Mouse (Mus musculus) hindbrain, postnatal 0 days (tissue): ENCODE data around the gene Ap1g1. TPM values are rescaled to one million over a fixed set of nuclear protein-coding genes. Genes with fewer than 3 reads are reported as not detected.

Source experiments
- ATAC-seq: fragments of 200-750 bp; cut with Nextera tagmentation; 2 replicates; pipeline ENCODE4 v1.8.0; 2017; ENCODE audit warnings: mild to moderate bottlenecking, moderate TSS enrichment, moderate library complexity
- DNase-seq: peaks from one replicate; pipeline ENCODE4 v3.0.0-alpha.2; 2015; ENCODE audit warnings: low spot score
- H3K27ac ChIP-seq: fragments of 300-500 bp; sonication (generic); 2 replicates; pipeline ENCODE4 v1.5.1; 2014; ENCODE audit warnings: mild to moderate bottlenecking
- H3K27me3 ChIP-seq: fragments of 300-500 bp; sonication (generic); 2 replicates; pipeline ENCODE4 v1.6.1; 2014; ENCODE audit warnings: low read length, mixed read lengths; ENCODE audit not compliant: insufficient read depth
- H3K36me3 ChIP-seq: fragments of 300-500 bp; sonication (generic); 2 replicates; pipeline ENCODE4 v1.6.1; 2014; ENCODE audit warnings: low read length, mixed read lengths; ENCODE audit not compliant: insufficient read depth
- H3K4me1 ChIP-seq: fragments of 300-500 bp; sonication (generic); 2 replicates; pipeline ENCODE4 v1.6.1; 2014; ENCODE audit warnings: antibody characterized with exemption, low read length, mixed read lengths; ENCODE audit not compliant: insufficient read depth
- H3K4me2 ChIP-seq: fragments of 300-500 bp; sonication (generic); 2 replicates; pipeline ENCODE4 v1.6.1; 2014; ENCODE audit warnings: low read depth, mild to moderate bottlenecking, low read length, moderate library complexity, mixed read lengths
- H3K4me3 ChIP-seq: fragments of 300-500 bp; sonication (generic); 2 replicates; pipeline ENCODE4 v1.5.1; 2014; ENCODE audit warnings: low read length
- H3K9ac ChIP-seq: fragments of 300-500 bp; sonication (generic); replicated peaks from 2 replicates; pipeline ENCODE4 v1.6.1; 2014; ENCODE audit warnings: mild to moderate bottlenecking, low read length, moderate library complexity, mixed read lengths
- H3K9me3 ChIP-seq: fragments of 300-500 bp; sonication (generic); 2 replicates; pipeline ENCODE4 v1.6.1; 2016; ENCODE audit warnings: low read length, mixed read lengths
- CTCF ChIP-seq: IDR thresholded peaks from 2 replicates; pipeline ENCODE4 v1.5.1; 2016; ENCODE audit warnings: antibody characterized with exemption, control low read depth, low read depth
- WGBS: fragments of 180-500 bp; shearing (Covaris S2); extraction: QIAGEN DNeasy Blood & Tissue Kit; methylation state at CpG from one replicate; pipeline ENCODE4 v1.1.7; 2014; 5-methylcytosine and 5-hydroxymethylcytosine counted together
- polyA plus RNA-seq: library from polyadenylated mRNA; unstranded; fragments of >200 nt; fragmentation: Nextera tagmentation; extraction: Ambion mirVana; gene quantifications from 2 replicates; pipeline ENCODE4 v1.2.1, GENCODE M21; 2015
- total RNA-seq: library from RNA; depleted of rRNA; stranded (reverse); fragments of >200 nt; gene quantifications from 2 replicates; pipeline ENCODE4 v1.2.3, GENCODE M21; 2014

The Ap1g1 gene
- total and polyA plus RNA-seq, 2 experiments from 2014 or later: 34.0 to 67.9 TPM

DNA sequence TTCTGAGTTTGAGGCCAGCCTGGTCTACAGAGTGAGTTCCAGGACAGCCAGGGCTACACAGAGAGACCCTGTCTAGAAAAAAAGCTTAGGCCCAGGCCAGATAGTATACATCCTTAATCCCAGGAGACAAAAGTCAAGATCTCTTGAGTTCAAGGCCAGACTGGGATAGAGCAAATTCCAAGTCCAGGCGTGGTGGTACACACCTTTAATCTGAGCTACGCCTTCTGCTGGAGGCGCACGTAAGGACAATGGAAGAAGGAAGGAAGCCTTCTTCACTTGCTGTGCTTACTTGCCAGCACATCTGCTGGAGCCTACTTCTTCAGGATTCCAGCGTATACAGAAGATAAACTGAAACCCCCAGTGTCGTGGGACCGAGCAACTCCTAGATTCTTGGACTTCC lies 18.9 kb upstream of the Ap1g1 start:
- no peak for DNase-seq
- Histone ChIP-seq H3K9me3 (0 out of 2 replicates have a peak, but pooled peaks cover 2% of the 10 kb centered on the region), H3K4me3 (no peak overlapping the region), H3K36me3 (no peaks in the 10 kb centered on the region), H3K4me1 (no peaks in the 10 kb centered on the region), H3K27me3 (no peaks in the 10 kb centered on the region), H3K4me2 (no peak overlapping the region), H3K9ac (no peak overlapping the region), H3K27ac (no peak overlapping the region)
- ATAC-seq: no peak
- TF ChIP-seq CTCF: no peak
- WGBS: 93% methylated on average over 7 of the region's 7 CpGs

DNA sequence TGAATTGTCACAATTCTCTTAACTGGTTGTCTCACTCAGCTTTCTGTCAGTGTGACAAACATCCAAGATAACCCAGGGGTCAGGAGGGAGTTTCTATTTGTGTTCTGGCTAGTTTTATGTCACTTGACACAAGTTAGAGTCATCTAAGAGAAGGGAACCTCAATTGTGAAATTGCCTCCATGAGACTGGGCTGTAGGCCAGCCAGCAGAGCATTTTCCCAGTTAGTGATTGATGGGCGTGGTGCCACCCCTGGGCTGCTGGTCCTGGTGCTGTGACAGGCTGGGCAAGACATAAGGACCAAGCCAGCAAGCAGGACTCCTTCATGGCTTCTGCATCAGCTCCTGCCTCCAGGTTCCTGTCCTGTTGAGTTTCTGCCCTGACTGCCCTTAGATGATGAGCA lies 18.1 kb upstream of the Ap1g1 start:
- no peak for ATAC-seq
- no peak overlapping the region for H3K9ac ChIP-seq
- no peaks in the 10 kb centered on the region for H3K36me3 ChIP-seq
- 0 out of 2 replicates have a peak, but pooled peaks cover 2% of the 10 kb centered on the region for H3K9me3 ChIP-seq
- no peak overlapping the region for H3K4me3 ChIP-seq
- H3K27ac ChIP-seq: no peak overlapping the region
- H3K27me3 ChIP-seq: no peaks in the 10 kb centered on the region
- DNase-seq: no peak
- no peak overlapping the region for H3K4me2 ChIP-seq
- no peak for TF ChIP-seq CTCF
- 55% methylated on average over 1 of the region's 1 CpGs for WGBS
- H3K4me1 ChIP-seq: no peaks in the 10 kb centered on the region

DNA sequence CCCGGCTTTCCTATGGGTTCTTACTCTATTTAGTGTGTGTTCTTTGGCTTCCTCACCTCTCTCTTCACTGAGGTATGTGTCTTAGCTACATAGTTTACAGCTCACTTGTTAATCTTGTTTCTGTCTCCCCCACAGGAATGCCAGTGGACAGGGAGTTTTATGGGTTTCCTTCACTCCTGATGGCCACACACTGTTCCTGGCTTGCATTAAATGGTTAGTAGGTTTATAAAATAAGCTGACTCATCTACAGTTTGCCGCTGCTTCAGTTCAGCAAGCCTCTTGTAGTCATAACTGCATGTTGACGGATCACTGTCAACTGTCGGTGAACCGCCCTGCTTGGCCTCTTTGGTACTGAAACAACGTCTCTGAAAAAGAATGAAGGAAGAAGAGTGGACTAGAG lies 14.3 kb upstream of the Ap1g1 start:
- Histone ChIP-seq H3K9ac (no peak overlapping the region), H3K27me3 (no peaks in the 10 kb centered on the region), H3K27ac (no peak overlapping the region), H3K4me1 (no peaks in the 10 kb centered on the region), H3K4me3 (no peak overlapping the region), H3K9me3 (0 out of 2 replicates have a peak, but pooled peaks cover 2% of the 10 kb centered on the region), H3K36me3 (no peaks in the 10 kb centered on the region), H3K4me2 (no peak overlapping the region)
- WGBS: 88% methylated on average over 6 of the region's 6 CpGs
- TF ChIP-seq CTCF: no peak
- ATAC-seq: no peak
- no peak for DNase-seq

DNA sequence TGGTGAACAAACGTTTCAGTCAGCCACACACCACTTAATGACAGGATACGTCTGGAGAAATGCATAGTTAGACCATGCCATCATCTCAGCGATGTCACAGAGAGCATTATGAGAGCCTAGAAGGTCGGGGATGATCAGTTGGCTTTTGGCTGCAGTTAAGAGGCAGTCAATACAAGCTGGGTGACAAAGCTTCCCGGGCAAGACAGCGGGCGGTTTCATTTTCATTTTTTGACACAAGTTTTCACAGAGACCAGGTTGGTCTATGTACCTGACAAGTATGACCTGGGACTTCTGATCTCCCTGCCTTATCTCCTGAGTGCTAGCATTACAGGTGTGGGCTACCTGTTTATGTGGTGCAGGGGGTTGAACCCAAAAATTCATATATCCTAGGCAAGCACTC lies 12.3 kb upstream of the Ap1g1 start:
- ATAC-seq (no peak), DNase-seq (no peak)
- H3K9ac ChIP-seq: no peak overlapping the region
- H3K9me3 ChIP-seq: 0 out of 2 replicates have a peak, but pooled peaks cover 2% of the 10 kb centered on the region
- H3K27me3 ChIP-seq: no peaks in the 10 kb centered on the region
- H3K27ac ChIP-seq: no peak overlapping the region
- H3K4me2 ChIP-seq: no peak overlapping the region
- 80% methylated on average over 7 of the region's 7 CpGs for WGBS
- no peak for TF ChIP-seq CTCF
- no peak overlapping the region for H3K4me3 ChIP-seq
- no peaks in the 10 kb centered on the region for H3K4me1 ChIP-seq
- no peaks in the 10 kb centered on the region for H3K36me3 ChIP-seq

DNA sequence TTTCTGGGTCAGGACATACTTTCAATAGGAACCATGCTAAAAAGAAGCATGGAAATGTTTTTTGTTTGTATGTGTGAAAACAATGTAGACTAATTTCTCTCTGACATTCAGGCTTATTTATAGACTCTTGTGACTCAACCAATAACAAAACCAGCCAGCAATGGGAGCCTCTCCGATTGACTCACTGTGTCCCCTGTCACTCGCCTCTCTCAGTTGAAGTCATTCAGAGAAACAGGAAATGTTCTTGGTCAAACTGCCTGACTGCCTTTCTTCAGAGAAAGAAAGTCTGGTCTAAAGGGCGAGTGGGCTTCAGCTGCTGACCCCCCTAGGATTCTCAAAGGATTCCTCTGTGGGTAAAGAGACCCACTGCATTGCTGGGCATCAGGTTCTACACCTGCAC lies 5.2 kb upstream of the Ap1g1 start:
- H3K4me2 ChIP-seq: no peak overlapping the region
- WGBS: 49% methylated on average over 3 of the region's 3 CpGs
- no peaks in the 10 kb centered on the region for H3K36me3 ChIP-seq
- H3K27ac ChIP-seq: no peak overlapping the region
- no peaks in the 10 kb centered on the region for H3K4me1 ChIP-seq
- H3K9ac ChIP-seq: no peak overlapping the region
- no peak overlapping the region for H3K4me3 ChIP-seq
- TF ChIP-seq CTCF: no peak
- DNase-seq (no peak), ATAC-seq (no peak)
- H3K27me3 ChIP-seq: no peaks in the 10 kb centered on the region
- H3K9me3 ChIP-seq: no peaks in the 10 kb centered on the region

DNA sequence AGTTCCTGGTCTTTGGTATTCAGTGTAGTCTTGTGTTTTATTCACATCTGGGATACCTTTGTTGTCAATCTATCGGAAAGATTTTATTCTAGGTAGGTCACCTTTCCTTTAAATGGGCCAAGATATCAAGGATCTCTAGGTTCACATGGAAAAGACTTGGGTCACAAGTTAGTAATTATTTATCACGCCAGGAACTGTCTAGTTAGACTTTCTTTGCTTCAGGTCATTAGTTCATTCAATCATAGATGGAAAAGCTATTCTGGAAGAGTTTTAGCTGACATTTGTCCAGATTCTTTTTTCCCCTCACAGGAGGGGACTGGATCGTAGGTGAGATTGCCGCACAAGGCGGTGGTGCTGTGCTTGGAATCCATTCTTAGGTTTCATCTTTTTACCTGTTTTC lies 503 bp upstream of the Ap1g1 start:
- H3K27me3 ChIP-seq: no peaks in the 10 kb centered on the region
- H3K4me3 ChIP-seq: peak overlapping the region; percentile 96
- DNase-seq (no peak), ATAC-seq (no peak)
- peak overlapping the region; percentile 96 for H3K4me2 ChIP-seq
- 26% methylated on average over 5 of the region's 5 CpGs for WGBS
- H3K36me3 ChIP-seq: no peaks in the 10 kb centered on the region
- H3K27ac ChIP-seq: peak overlapping the region; percentile 41
- peak overlapping the region; percentile 94; the same call in 1 of the 2 replicates for H3K9ac ChIP-seq
- H3K9me3 ChIP-seq: no peaks in the 10 kb centered on the region
- TF ChIP-seq CTCF: no peak
- peaks cover 9% of the 10 kb centered on the region; the same call in 1 of the 2 replicates for H3K4me1 ChIP-seq

DNA sequence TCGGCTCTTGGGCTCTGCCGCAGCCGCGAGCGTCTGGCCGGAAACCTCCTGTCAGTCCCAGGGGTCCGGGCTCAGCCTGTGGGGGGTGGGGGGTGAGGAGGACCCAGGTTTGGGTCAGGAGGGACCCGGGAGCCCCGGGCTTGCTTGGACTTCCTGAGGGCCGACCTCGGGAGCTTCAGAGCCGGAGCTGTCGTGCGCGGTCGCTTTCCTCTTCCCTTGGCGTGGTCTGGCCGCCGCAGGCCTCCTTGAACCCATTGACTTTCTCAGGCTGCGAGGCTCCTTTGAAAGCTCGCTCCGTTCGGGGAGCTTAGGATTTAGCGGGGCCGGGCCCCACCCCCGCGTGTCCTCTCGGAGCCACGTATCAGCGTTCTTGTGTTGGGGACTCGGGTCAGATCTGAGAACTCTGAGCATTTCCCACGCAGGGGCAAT lies 653 bp downstream of the Ap1g1 start:
- H3K4me1 ChIP-seq: peaks cover 9% of the 10 kb centered on the region; the same call in 1 of the 2 replicates
- DNase-seq (peak; percentile 20), ATAC-seq (no peak; the same call in 1 of the 2 replicates)
- no peaks in the 10 kb centered on the region for H3K36me3 ChIP-seq
- WGBS: under 1% methylated on average over 31 of the region's 32 CpGs
- no peaks in the 10 kb centered on the region for H3K27me3 ChIP-seq
- H3K27ac ChIP-seq: peak overlapping the region; percentile 95
- peak overlapping the region; percentile 94 for H3K9ac ChIP-seq
- no peaks in the 10 kb centered on the region for H3K9me3 ChIP-seq
- peak overlapping the region; percentile 96 for H3K4me2 ChIP-seq
- peak overlapping the region; percentile 96 for H3K4me3 ChIP-seq
- TF ChIP-seq CTCF: no peak
